Mouse (Mus musculus) liver, embryonic 16.5 days (tissue): Measurements from ENCODE around the gene Oxct2b. TPM values are rescaled to one million over a fixed set of nuclear protein-coding genes. Genes with fewer than 3 reads are reported as not detected.
A peak's percentile ranks its signal among the peaks of the same experiment; 100 is the strongest.
"Not testable (repeated sequence)": the region's sequence is repeated elsewhere in the genome, so short reads cannot be mapped to it uniquely, and the experiment has no call there.

Experiments used
- ATAC-seq: fragments of 200-750 bp; cut with Nextera tagmentation; 2 replicates; pipeline ENCODE4 v1.8.0; 2017; ENCODE audit warnings: low read depth, mild to moderate bottlenecking, moderate number of reproducible peaks, moderate library complexity
- H3K27ac ChIP-seq: fragments of 300-500 bp; sonication (generic); 2 replicates; pipeline ENCODE4 v1.5.1; 2014; ENCODE audit warnings: mild to moderate bottlenecking, low read length
- H3K27me3 ChIP-seq: fragments of 300-500 bp; sonication (generic); 2 replicates; pipeline ENCODE4 v1.6.1; 2014; ENCODE audit warnings: low read depth, low read length, mixed read lengths; ENCODE audit not compliant: control insufficient read depth, insufficient read depth
- H3K36me3 ChIP-seq: fragments of 300-500 bp; sonication (generic); 2 replicates; pipeline ENCODE4 v1.6.1; 2014; ENCODE audit warnings: mild to moderate bottlenecking; ENCODE audit not compliant: control insufficient read depth, insufficient read depth
- H3K4me1 ChIP-seq: fragments of 300-500 bp; sonication (generic); 2 replicates; pipeline ENCODE4 v1.6.1; 2014; ENCODE audit warnings: low read depth, low read length, mixed read lengths; ENCODE audit not compliant: control insufficient read depth
- H3K4me2 ChIP-seq: fragments of 300-500 bp; sonication (generic); 2 replicates; pipeline ENCODE4 v1.6.1; 2014; ENCODE audit warnings: low read depth, low read length, mixed read lengths
- H3K4me3 ChIP-seq: fragments of 300-500 bp; sonication (generic); 2 replicates; pipeline ENCODE4 v1.5.1; 2014; ENCODE audit warnings: low read depth, mild to moderate bottlenecking, low read length
- H3K9ac ChIP-seq: fragments of 300-500 bp; sonication (generic); 2 replicates; pipeline ENCODE4 v1.6.1; 2014; ENCODE audit warnings: low read depth, low read length
- H3K9me3 ChIP-seq: fragments of 300-500 bp; sonication (generic); replicated peaks from 2 replicates; pipeline ENCODE4 v1.6.1; 2016; ENCODE audit warnings: low read length; ENCODE audit not compliant: control insufficient read depth
- WGBS: fragments of 180-500 bp; shearing (Covaris S2); extraction: QIAGEN DNeasy Blood & Tissue Kit; methylation state at CpG from one replicate; pipeline ENCODE4 v1.1.7; 2014; ENCODE audit not compliant: insufficient replicate concordance; 5-methylcytosine and 5-hydroxymethylcytosine counted together
- polyA plus RNA-seq: library from polyadenylated mRNA; unstranded; fragments of >200 nt; fragmentation: Nextera tagmentation; extraction: Ambion mirVana; gene quantifications from 2 replicates; pipeline ENCODE4 v1.2.1, GENCODE M21; 2015

Oxct2b gene
- polyA plus RNA-seq, 1 experiment from 2014 or later: 0.06 TPM

- 67% methylated on average over 2 of the region's 2 CpGs for WGBS
- H3K9ac ChIP-seq: no peak overlapping the region
- no peaks in the 10 kb centered on the region for H3K4me1 ChIP-seq
- ATAC-seq: no peak
- H3K27me3 ChIP-seq: no peaks in the 10 kb centered on the region
- no peak overlapping the region for H3K4me2 ChIP-seq
- H3K9me3 ChIP-seq: no peaks in the 10 kb centered on the region
- H3K4me3 ChIP-seq: no peak overlapping the region
- H3K36me3 ChIP-seq: no peaks in the 10 kb centered on the region
- no peak overlapping the region for H3K27ac ChIP-seq
These were observed 30.8 kb upstream of the Oxct2b start for GRCm38 (mm10) chr4:123085290-123085689.

GRCm38 (mm10) chr4:123086381-123086780 is 29.7 kb upstream of the Oxct2b start:
- Histone ChIP-seq H3K9me3 (no peaks in the 10 kb centered on the region), H3K4me2 (no peak overlapping the region), H3K9ac (no peak overlapping the region), H3K4me1 (no peaks in the 10 kb centered on the region), H3K4me3 (no peak overlapping the region), H3K27ac (no peak overlapping the region), H3K27me3 (no peaks in the 10 kb centered on the region), H3K36me3 (no peaks in the 10 kb centered on the region)
- ATAC-seq: no peak
- WGBS: 62% methylated on average over 4 of the region's 4 CpGs

- Histone ChIP-seq H3K36me3 (no peaks in the 10 kb centered on the region), H3K9me3 (no peaks in the 10 kb centered on the region), H3K4me3 (no peak overlapping the region), H3K4me1 (no peaks in the 10 kb centered on the region), H3K27ac (no peak overlapping the region), H3K27me3 (no peaks in the 10 kb centered on the region), H3K4me2 (no peak overlapping the region), H3K9ac (no peak overlapping the region)
- 54% methylated on average over 5 of the region's 5 CpGs for WGBS
- no peak for ATAC-seq
These were observed 23.4 kb upstream of the Oxct2b start for GRCm38 (mm10) chr4:123092621-123093020.

GRCm38 (mm10) chr4:123093064-123093776 is 22.8 kb upstream of the Oxct2b start:
- Histone ChIP-seq H3K36me3 (no peaks in the 10 kb centered on the region), H3K9me3 (no peaks in the 10 kb centered on the region), H3K4me3 (no peak overlapping the region), H3K27me3 (no peaks in the 10 kb centered on the region), H3K4me2 (peak overlapping the region; percentile 24; the same call in 1 of the 2 replicates), H3K27ac (0 out of 2 replicates have a peak overlapping the region, but pooled peaks have one; percentile 33), H3K9ac (no peak overlapping the region; the same call in 1 of the 2 replicates), H3K4me1 (no peaks in the 10 kb centered on the region)
- 39% methylated on average over 17 of the region's 17 CpGs for WGBS
- peak; percentile 90 for ATAC-seq

GRCm38 (mm10) chr4:123093869-123094268 is 22.2 kb upstream of the Oxct2b start:
- Histone ChIP-seq H3K27me3 (no peaks in the 10 kb centered on the region), H3K27ac (no peak overlapping the region), H3K4me3 (no peak overlapping the region), H3K36me3 (no peaks in the 10 kb centered on the region), H3K9ac (no peak overlapping the region; the same call in 1 of the 2 replicates), H3K4me1 (no peaks in the 10 kb centered on the region), H3K9me3 (no peaks in the 10 kb centered on the region), H3K4me2 (peak overlapping the region; percentile 24)
- ATAC-seq: 0 out of 2 replicates have a peak, but pooled peaks have one; percentile 36
- WGBS: 43% methylated on average over 8 of the region's 9 CpGs

GRCm38 (mm10) chr4:123104651-123105450 is 11.2 kb upstream of the Oxct2b start, which contains the start of gene Bmp8b:
Gene Bmp8b (plus strand): TSS chr4:123105165.
- 0 out of 2 replicates have a peak, but pooled peaks have one; percentile 27 for ATAC-seq
- no peak within 1 kb of the TSS for H3K9ac ChIP-seq
- WGBS: 9% methylated on average over 75 of the region's 75 CpGs

GRCm38 (mm10) chr4:123105451-123105790 is 10.6 kb upstream of the Oxct2b start:
- no peak overlapping the region for H3K27ac ChIP-seq
- H3K9me3 ChIP-seq: no peaks in the 10 kb centered on the region
- H3K4me1 ChIP-seq: no peaks in the 10 kb centered on the region; the same call in 1 of the 2 replicates
- H3K4me2 ChIP-seq: peak overlapping the region; percentile 43; the same call in 1 of the 2 replicates
- WGBS: 24% methylated on average over 24 of the region's 24 CpGs
- H3K4me3 ChIP-seq: no peak overlapping the region
- H3K27me3 ChIP-seq: peaks cover 24% of the 10 kb centered on the region
- H3K9ac ChIP-seq: no peak overlapping the region
- peak; percentile 16; the same call in 1 of the 2 replicates for ATAC-seq
- no peaks in the 10 kb centered on the region for H3K36me3 ChIP-seq

More at GRCm38 (mm10) chr4:123104651-123105450, 11.2 kb upstream of the Oxct2b start, which contains the start of gene Bmp8b:
- Histone ChIP-seq H3K4me2 (peak within 1 kb of the TSS; percentile 43), H3K4me3 (peak within 1 kb of the TSS; percentile 40), H3K27me3 (peaks cover 24% of the 10 kb centered on the region), H3K27ac (no peak within 1 kb of the TSS), H3K36me3 (no peaks in the 10 kb centered on the region), H3K4me1 (no peaks in the 10 kb centered on the region; the same call in 1 of the 2 replicates), H3K9me3 (no peaks in the 10 kb centered on the region)

GRCm38 (mm10) chr4:123105929-123106328 is 10.1 kb upstream of the Oxct2b start:
- not testable (repeated sequence) for H3K4me1 ChIP-seq, H3K36me3 ChIP-seq, H3K4me3 ChIP-seq, H3K4me2 ChIP-seq, H3K9ac ChIP-seq, H3K9me3 ChIP-seq, H3K27ac ChIP-seq
- peak; percentile 55 for ATAC-seq
- peaks cover 24% of the 10 kb centered on the region for H3K27me3 ChIP-seq
- 66% methylated on average over 7 of the region's 7 CpGs for WGBS
